Mouse (Mus musculus): ENCODE results near the gene 4930518I15Rik. TPM values are rescaled to one million over a fixed set of nuclear protein-coding genes. Genes with fewer than 3 reads are reported as not detected.
"Not testable (repeated sequence)": the region's sequence is repeated elsewhere in the genome, so short reads cannot be mapped to it uniquely, and the experiment has no call there.

Gene 4930518I15Rik
- polyA plus RNA-seq, 1 experiment, result 1.7 TPM

GRCm38 (mm10) chr2:156843331-156843730, 14.4 kb downstream of the 4930518I15Rik start:
- DNase-seq (ENCODE audit: low read depth), result no peak

- DNase-seq (ENCODE audit: low read depth), result no peak
These were observed 15.0 kb downstream of the 4930518I15Rik start for GRCm38 (mm10) chr2:156842711-156843110.

DNA sequence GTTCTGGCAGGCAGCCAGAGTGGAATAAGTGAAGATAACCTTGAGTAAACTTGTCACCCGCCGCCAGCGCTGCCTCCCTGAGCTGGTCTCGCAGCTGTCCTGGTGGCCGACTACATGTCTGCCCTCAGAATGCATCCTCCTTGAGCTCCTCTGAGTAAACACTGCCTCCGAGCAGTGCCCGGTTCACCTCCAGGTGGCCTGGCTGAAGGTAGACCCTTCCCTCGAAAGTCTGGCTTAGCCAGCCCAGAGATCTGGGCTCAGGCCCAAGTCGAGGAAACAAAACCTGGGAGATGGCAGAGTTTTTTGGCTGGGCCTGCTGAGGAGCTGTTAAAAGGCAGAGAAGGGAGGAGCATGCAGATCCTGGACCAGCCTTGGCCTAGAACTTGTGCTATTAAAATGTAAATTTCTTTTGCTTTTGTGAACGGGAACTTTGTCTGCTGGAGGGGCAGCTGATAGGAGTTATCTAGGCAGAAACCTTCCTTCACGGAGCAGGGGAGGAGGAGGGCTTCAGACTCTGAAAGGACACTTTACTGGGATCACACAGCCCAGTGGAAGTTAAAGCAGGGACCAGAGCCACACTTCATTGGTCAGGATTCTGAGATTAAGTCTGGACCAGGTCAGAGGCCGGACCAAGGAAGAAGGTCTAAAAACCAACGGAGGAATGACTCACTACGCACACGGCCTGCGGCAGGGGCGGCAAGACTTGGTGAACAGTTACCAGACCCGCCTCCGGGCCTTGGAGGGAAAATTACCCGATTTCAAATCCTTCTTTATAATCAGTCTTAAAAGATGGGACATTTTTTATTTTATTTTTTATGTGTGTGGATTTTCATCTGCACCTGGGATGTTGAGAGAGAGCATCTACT, 15.7 kb downstream of the 4930518I15Rik start:
- no peak for DNase-seq (ENCODE audit: low read depth)

GRCm38 (mm10) chr2:156841028-156841840, 16.5 kb downstream of the 4930518I15Rik start:
- DNase-seq (ENCODE audit: low read depth), result no peak

DNA sequence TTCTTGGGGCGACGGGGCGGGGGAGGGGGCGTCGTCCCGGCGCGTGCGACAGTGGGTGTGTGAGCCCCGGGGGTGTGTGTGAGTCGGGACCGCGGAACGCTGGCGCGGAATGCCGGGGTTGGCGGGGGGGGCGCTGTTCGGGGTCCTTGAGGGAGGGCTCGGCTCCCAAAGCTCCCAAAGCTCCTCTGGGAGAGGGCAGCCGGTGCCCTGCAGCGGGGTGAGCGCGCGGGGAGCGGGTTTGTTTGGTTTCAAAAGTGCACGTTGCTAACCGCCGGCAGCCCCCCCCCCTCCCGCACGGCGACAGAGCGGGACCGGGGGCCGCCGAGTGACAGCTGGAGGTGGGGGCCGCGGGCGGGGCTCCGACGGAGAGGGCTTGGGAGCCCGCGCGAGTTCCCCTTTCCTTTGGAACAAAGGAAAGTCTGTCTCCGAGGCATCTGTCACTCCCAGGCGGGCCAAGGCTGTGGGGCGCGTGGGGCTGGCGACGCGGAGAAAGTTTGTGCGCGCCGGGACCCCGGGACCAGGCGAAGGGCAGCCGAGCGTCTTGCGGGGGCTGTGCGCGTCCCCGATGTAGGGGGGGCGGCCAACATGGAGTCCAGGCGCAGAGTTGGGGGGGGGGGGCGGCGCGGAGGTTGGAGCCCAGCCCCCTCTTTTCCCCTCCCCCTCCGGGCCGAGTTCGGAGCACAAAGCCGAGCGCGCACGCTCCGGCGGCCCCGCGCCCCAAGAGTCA, 17.3 kb downstream of the 4930518I15Rik start:
- DNase-seq (ENCODE audit: low read depth), result no peak

- no peak for DNase-seq (ENCODE audit: low read depth)
These were observed 18.2 kb downstream of the 4930518I15Rik start, which contains the start of gene Tgif2 for GRCm38 (mm10) chr2:156839319-156840191. Gene Tgif2, plus strand, starts transcription at chr2:156840007.

DNA sequence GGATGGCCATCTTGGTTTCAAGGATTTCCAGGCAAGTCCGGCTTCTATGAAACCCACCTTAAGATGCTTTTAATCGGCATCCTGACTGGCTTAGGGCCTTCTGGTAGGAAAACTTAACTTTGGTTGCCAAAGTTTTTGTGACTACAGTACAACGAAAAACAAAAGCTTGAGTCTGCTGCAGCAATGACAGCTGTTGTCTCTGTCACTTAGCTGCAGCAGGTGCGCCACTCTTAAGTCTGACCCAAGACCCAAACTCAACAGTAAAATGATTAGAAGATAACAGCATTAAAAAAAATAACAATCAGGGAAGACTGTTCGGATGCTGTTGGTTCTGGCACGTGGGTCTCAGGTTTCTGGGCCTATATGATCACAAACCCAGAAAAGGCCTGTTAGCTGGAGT, 18.9 kb downstream of the 4930518I15Rik start:
- DNase-seq (ENCODE audit: low read depth), result no peak

GRCm38 (mm10) chr2:156834336-156834735, 23.4 kb downstream of the 4930518I15Rik start:
- no peak for DNase-seq (ENCODE audit: low read depth)

DNA sequence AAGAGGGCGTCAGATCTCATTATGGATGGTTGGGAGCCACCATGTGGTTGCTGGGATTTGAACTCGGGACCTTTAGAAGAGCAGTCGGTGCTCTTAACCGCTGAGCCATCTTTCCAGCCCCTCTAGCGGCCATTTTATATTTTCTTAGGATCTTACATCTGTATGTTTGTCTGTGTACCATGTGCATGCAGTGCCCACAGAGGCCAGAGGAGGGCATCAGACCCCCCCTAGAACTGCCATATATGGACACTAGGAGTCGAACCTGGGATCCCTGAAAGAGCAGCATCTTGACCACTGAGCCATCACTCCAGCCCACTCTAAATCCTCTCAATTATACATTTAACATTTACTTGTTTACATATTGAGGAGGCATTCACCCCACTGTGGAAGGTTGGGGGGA, 32.6 kb downstream of the 4930518I15Rik start:
- DNase-seq (ENCODE audit: low read depth), result not testable (repeated sequence)

GRCm38 (mm10) chr2:156816116-156816515, 41.6 kb downstream of the 4930518I15Rik start:
- no peak for DNase-seq (ENCODE audit: low read depth)

- DNase-seq (ENCODE audit: low read depth), result no peak
These were observed 42.3 kb downstream of the 4930518I15Rik start for GRCm38 (mm10) chr2:156815412-156815811.

DNA sequence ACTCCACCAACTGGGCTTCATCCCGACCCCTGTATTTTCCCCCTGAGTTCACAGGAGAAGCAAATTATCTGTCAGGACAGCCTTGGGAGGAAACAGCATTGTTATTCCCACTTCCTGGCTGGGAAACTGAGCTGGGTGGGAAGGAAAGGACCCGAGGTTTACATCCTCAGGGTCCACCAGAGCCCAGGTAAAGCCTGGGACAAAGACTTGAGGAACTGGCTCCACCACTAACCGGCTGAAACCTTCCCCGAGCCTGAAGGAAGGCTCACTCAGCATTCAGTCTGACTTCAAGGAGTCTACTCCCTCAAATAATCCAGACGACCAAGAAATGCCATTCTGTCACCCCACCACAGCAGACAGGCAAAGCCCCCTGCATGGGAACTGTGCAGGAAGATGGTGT, 42.9 kb downstream of the 4930518I15Rik start:
- DNase-seq (ENCODE audit: low read depth), result no peak

GRCm38 (mm10) chr2:156814344-156814801, 43.4 kb downstream of the 4930518I15Rik start:
- DNase-seq (ENCODE audit: low read depth), result no peak

DNA sequence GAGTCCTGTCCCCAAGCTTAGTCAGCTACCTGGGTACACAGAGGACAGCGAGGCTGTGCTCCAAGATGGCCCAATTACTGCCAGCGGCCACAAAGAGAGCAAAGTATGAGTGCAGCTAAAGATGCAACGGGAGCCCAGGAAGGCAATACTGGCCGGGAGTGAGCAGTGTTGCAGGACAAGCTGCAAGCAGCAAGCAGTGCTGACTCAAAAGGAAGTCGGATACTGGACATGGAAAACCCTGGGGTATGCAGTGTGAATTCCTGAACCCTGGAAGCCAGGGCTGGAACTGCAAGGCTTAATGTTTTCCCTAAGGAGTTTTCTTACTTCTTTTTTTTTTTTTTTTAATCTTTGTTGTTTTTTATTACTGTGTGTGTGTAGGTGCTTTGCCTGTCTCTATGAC, 46.2 kb downstream of the 4930518I15Rik start:
- DNase-seq (ENCODE audit: low read depth), result no peak

DNA sequence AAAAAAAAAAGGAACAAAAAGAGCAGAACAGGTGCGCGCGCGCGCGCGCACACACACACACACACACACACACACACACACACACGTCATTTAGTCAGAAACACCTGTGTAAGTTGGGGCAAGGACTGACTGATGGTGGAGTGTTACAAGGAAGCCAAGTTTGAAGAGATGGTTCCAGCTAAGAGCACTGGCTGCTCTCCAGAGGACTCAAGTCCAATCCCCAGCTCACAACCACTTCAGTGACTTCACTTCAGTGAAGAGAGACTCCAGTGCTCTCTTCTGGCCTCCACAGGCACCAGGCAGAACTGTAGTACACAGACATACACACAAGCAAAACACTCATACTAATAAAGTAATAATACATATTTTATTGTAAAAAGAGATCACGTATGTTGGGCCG, 47.0 kb downstream of the 4930518I15Rik start:
- no peak for DNase-seq (ENCODE audit: low read depth)

DNA sequence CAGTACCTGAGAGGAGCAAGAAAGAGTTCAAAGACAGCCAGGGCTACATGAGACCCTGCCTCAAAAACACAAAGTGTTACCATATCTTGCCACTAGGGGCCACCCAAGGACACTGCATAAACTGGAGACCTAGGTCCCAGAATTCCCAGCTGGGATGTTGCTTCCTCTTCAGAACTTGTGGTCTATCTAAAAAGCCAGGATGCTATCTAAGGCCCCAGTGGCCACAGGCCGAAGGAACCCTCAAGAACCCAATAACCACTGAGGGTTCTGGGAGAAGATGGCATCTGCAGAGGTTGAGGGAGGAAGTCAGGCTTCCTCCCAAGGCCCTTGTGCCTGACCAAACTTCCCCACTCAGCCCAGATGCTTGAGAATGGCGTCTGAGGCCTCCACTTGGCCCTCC, 48.2 kb downstream of the 4930518I15Rik start:
- no peak for DNase-seq (ENCODE audit: low read depth)

DNA sequence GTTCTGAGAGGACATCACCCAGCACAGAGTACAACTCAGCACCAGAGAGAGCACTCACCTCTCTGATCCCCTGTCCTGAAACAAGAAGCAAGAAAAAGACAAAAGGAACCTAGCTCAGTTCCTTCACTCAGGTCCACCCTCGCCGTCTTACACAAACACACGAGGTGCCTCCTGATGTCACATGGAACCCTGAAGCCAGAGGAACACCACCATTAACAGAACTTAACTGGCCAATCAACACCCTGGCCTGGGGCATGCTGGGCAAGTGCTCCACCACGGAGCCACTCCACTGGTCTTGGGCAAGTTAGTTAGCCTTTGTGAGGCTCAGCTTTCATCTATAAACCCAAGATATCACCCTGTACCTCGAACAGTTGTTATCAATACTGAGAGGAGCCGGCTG, 50.9 kb downstream of the 4930518I15Rik start:
- DNase-seq (ENCODE audit: low read depth), result no peak

All from gonadal fat pad, adult 2 months (tissue).